Mouse (Mus musculus): Measurements from ENCODE around the gene Tmco1.

Tmco1 gene

GRCm38 (mm10) chr1:167283441-167284257 is 24.5 kb upstream of the Tmco1 start:
- DNase-seq (ENCODE audit: low read depth, low spot score) = peak; percentile 68

GRCm38 (mm10) chr1:167284258-167284836 is 23.8 kb upstream of the Tmco1 start:
- peak; percentile 76 for DNase-seq (ENCODE audit: low read depth, low spot score)

GRCm38 (mm10) chr1:167284837-167285319 is 23.3 kb upstream of the Tmco1 start:
- peak; percentile 80 for DNase-seq (ENCODE audit: low read depth, low spot score)

- no peak for DNase-seq (ENCODE audit: low read depth, low spot score)
These were observed 23.0 kb upstream of the Tmco1 start, which contains the start of gene Uck2 for GRCm38 (mm10) chr1:167285320-167285355. Gene Uck2 (minus strand): TSS chr1:167285320.

GRCm38 (mm10) chr1:167285356-167285755 is 22.8 kb upstream of the Tmco1 start:
- no peak for DNase-seq (ENCODE audit: low read depth, low spot score)

GRCm38 (mm10) chr1:167287156-167287555 is 21.0 kb upstream of the Tmco1 start:
- no peak for DNase-seq (ENCODE audit: low read depth, low spot score)

GRCm38 (mm10) chr1:167288665-167289538 is 19.3 kb upstream of the Tmco1 start:
- no peak for DNase-seq (ENCODE audit: low read depth, low spot score)

- DNase-seq (ENCODE audit: low read depth, low spot score) = no peak
These were observed 18.5 kb upstream of the Tmco1 start for GRCm38 (mm10) chr1:167289567-167290262.

- no peak for DNase-seq (ENCODE audit: low read depth, low spot score)
These were observed 17.9 kb upstream of the Tmco1 start for GRCm38 (mm10) chr1:167290263-167290592.

GRCm38 (mm10) chr1:167291610-167292009 is 16.6 kb upstream of the Tmco1 start:
- DNase-seq (ENCODE audit: low read depth, low spot score) = no peak

GRCm38 (mm10) chr1:167292447-167292846 is 15.7 kb upstream of the Tmco1 start:
- no peak for DNase-seq (ENCODE audit: low read depth, low spot score)

- DNase-seq (ENCODE audit: low read depth, low spot score) = peak; percentile 31
These were observed 12.3 kb upstream of the Tmco1 start for GRCm38 (mm10) chr1:167295679-167296402.

GRCm38 (mm10) chr1:167300122-167300521 is 8.1 kb upstream of the Tmco1 start:
- DNase-seq (ENCODE audit: low read depth, low spot score) = no peak

- no peak for DNase-seq (ENCODE audit: low read depth, low spot score)
These were observed 2.6 kb upstream of the Tmco1 start for GRCm38 (mm10) chr1:167305501-167306137.

GRCm38 (mm10) chr1:167306451-167307240 is 1.5 kb upstream of the Tmco1 start:
- DNase-seq (ENCODE audit: low read depth, low spot score) = peak; percentile 80

GRCm38 (mm10) chr1:167307674-167308073 is 504 bp upstream of the Tmco1 start:
- DNase-seq (ENCODE audit: low read depth, low spot score) = peak; percentile 22

GRCm38 (mm10) chr1:167312367-167312766 is 4.2 kb downstream of the Tmco1 start:
- DNase-seq (ENCODE audit: low read depth, low spot score) = no peak

- no peak for DNase-seq (ENCODE audit: low read depth, low spot score)
These were observed 5.0 kb downstream of the Tmco1 start for GRCm38 (mm10) chr1:167313220-167313619.

- DNase-seq (ENCODE audit: low read depth, low spot score) = no peak
These were observed 13.5 kb downstream of the Tmco1 start for GRCm38 (mm10) chr1:167321691-167322090.

GRCm38 (mm10) chr1:167328776-167329175 is 20.6 kb downstream of the Tmco1 start:
- DNase-seq (ENCODE audit: low read depth, low spot score) = no peak
